Mouse (Mus musculus) forebrain, embryonic 16.5 days (tissue): ENCODE measurements around the gene Upf2. TPM values are rescaled to one million over a fixed set of nuclear protein-coding genes. Genes with fewer than 3 reads are reported as not detected.
"Not testable (repeated sequence)": the region's sequence is repeated elsewhere in the genome, so short reads cannot be mapped to it uniquely, and the experiment has no call there.

ENCODE experiments used
- ATAC-seq: fragments of 200-750 bp; cut with Nextera tagmentation; 2 replicates; pipeline ENCODE4 v1.8.0; 2017; ENCODE audit warnings: mild to moderate bottlenecking, moderate library complexity
- H3K27ac ChIP-seq: fragments of 300-500 bp; sonication (generic); 2 replicates; pipeline ENCODE4 v1.5.1; 2014; ENCODE audit warnings: low read length, control low read depth
- H3K27me3 ChIP-seq: fragments of 300-500 bp; sonication (generic); replicated peaks from 2 replicates; pipeline ENCODE4 v1.6.1; 2014; ENCODE audit warnings: low read length; ENCODE audit not compliant: control insufficient read depth, insufficient read depth
- H3K36me3 ChIP-seq: fragments of 300-500 bp; sonication (generic); 2 replicates; pipeline ENCODE4 v1.6.1; 2014; ENCODE audit not compliant: control insufficient read depth, insufficient read depth
- H3K4me1 ChIP-seq: fragments of 300-500 bp; sonication (generic); replicated peaks from 2 replicates; pipeline ENCODE4 v1.6.1; 2014; ENCODE audit warnings: low read length; ENCODE audit not compliant: control insufficient read depth, insufficient read depth
- H3K4me2 ChIP-seq: fragments of 300-500 bp; sonication (generic); 2 replicates; pipeline ENCODE4 v1.6.1; 2014; ENCODE audit warnings: mild to moderate bottlenecking, low read length, control low read depth
- H3K4me3 ChIP-seq: fragments of 300-500 bp; sonication (generic); replicated peaks from 2 replicates; pipeline ENCODE4 v1.5.1; 2014; ENCODE audit warnings: mild to moderate bottlenecking, low read length, control low read depth
- H3K9ac ChIP-seq: fragments of 300-500 bp; sonication (generic); replicated peaks from 2 replicates; pipeline ENCODE4 v1.6.1; 2014; ENCODE audit warnings: low read depth, low read length, control low read depth
- H3K9me3 ChIP-seq: fragments of 300-500 bp; sonication (generic); 2 replicates; pipeline ENCODE4 v1.6.1; 2016; ENCODE audit warnings: low read length; ENCODE audit not compliant: control insufficient read depth
- WGBS: fragments of 180-500 bp; shearing (Covaris S2); extraction: QIAGEN DNeasy Blood & Tissue Kit; methylation state at CpG from one replicate; pipeline ENCODE4 v1.1.7; 2014; 5-methylcytosine and 5-hydroxymethylcytosine counted together
- polyA plus RNA-seq: library from polyadenylated mRNA; unstranded; fragments of >200 nt; fragmentation: Nextera tagmentation; extraction: Ambion mirVana; gene quantifications from 2 replicates; pipeline ENCODE4 v1.2.1, GENCODE M21; 2015

Gene Upf2
- polyA plus RNA-seq, 1 experiment from 2014 or later, result 9.4 TPM

DNA sequence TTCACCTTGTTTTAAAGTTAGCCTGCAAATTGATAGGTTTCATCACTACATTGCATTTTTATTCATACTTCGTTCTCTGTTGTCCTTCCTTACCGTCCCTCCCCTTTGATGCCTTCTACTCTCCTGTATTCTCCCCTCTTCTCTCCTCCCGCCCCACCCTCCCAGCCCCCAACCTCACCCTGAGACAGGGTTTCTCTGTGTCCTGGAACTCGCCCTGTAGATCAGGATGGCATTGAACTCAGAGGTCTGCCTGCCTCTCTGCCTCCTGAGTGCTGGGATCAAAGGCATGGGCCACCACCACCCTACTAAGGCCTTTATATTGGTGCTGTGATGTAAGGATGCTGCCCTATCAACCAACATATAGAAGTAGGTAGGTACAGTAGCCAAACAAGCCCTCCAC lies 8.2 kb upstream of the Upf2 start:
- Histone ChIP-seq H3K27me3 (no peaks in the 10 kb centered on the region), H3K36me3 (no peaks in the 10 kb centered on the region), H3K9ac (peak overlapping the region; percentile 62), H3K27ac (no peak overlapping the region), H3K4me2 (peak overlapping the region; percentile 62), H3K4me3 (peak overlapping the region; percentile 50), H3K4me1 (peaks cover 4% of the 10 kb centered on the region; the same call in 1 of the 2 replicates), H3K9me3 (no peaks in the 10 kb centered on the region)
- ATAC-seq, result peak; percentile 13; the same call in 1 of the 2 replicates
- 37% methylated on average over 4 of the region's 4 CpGs for WGBS

DNA sequence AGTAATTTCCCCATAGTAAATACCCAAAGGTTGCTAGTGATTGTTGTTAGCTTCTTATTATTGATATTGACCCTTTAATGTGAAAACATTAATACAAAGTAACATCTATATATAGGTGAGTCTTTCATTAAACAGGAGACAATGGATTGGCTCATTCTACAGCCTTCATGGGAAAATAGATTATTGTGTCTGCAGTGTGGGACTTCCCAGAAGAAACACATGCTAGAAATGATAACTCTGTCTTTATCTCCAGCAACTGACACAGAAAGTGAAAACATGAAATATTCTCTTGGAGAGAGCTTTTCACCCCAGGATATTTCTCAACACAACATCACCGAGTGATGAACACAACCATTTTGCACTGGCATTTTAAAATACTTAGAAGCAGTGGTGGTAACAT lies 5.6 kb upstream of the Upf2 start:
- Histone ChIP-seq H3K4me3 (no peak overlapping the region), H3K4me1 (peaks cover 8% of the 10 kb centered on the region), H3K36me3 (no peaks in the 10 kb centered on the region), H3K27me3 (no peaks in the 10 kb centered on the region), H3K4me2 (no peak overlapping the region), H3K9ac (no peak overlapping the region), H3K9me3 (no peaks in the 10 kb centered on the region), H3K27ac (no peak overlapping the region)
- 97% methylated on average over 1 of the region's 1 CpGs for WGBS
- no peak for ATAC-seq

DNA sequence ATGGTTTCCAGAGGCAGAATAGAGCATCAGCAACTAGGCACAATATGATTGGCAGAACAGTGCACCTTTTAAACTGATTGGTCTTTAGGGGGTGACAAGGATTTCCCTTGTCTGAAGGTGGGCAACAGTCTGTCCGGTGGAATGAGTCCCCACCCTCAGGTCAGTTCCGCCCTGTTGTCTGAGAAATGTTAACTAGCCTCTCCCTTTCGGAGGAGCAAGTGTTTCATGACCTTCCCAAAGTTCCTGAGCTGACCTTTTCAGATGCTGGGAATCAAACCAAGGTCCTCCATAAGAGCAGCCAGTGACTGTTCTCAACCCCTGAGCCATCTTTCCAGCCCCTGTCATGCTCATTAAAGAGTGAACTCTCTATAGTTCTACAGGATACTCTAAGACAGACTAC lies 4.4 kb upstream of the Upf2 start:
- no peaks in the 10 kb centered on the region for H3K9me3 ChIP-seq
- 92% methylated on average over 3 of the region's 3 CpGs for WGBS
- ATAC-seq, result no peak
- H3K9ac ChIP-seq, result no peak overlapping the region
- no peaks in the 10 kb centered on the region for H3K27me3 ChIP-seq
- no peak overlapping the region for H3K27ac ChIP-seq
- H3K4me3 ChIP-seq, result no peak overlapping the region
- H3K36me3 ChIP-seq, result no peaks in the 10 kb centered on the region
- H3K4me1 ChIP-seq, result peaks cover 7% of the 10 kb centered on the region
- no peak overlapping the region for H3K4me2 ChIP-seq

DNA sequence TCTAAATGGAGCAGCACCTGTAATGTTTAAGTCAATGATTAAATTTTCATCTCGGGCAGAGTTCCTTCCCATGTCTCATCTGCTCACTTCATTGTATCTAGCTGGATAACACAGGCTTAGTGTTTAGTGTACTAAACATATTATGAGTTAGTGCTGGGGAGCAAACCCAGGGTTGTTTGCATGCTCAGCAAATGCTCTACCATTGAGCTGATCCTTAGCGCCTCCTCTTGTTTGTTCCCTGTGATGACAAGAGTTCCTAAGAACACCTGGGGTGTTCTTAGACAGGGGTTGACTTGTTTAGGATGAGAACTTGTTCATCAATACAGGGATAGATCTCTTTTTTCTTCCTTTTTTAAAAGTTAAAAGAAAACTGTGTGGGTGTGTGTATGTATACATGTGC lies 2.3 kb upstream of the Upf2 start:
- 84% methylated on average over 2 of the region's 2 CpGs for WGBS
- H3K9ac ChIP-seq, result no peak overlapping the region
- no peaks in the 10 kb centered on the region for H3K36me3 ChIP-seq
- H3K4me1 ChIP-seq, result peaks cover 11% of the 10 kb centered on the region
- H3K4me2 ChIP-seq, result no peak overlapping the region
- no peak overlapping the region for H3K27ac ChIP-seq
- H3K27me3 ChIP-seq, result no peaks in the 10 kb centered on the region
- ATAC-seq, result no peak
- no peaks in the 10 kb centered on the region for H3K9me3 ChIP-seq
- H3K4me3 ChIP-seq, result no peak overlapping the region

DNA sequence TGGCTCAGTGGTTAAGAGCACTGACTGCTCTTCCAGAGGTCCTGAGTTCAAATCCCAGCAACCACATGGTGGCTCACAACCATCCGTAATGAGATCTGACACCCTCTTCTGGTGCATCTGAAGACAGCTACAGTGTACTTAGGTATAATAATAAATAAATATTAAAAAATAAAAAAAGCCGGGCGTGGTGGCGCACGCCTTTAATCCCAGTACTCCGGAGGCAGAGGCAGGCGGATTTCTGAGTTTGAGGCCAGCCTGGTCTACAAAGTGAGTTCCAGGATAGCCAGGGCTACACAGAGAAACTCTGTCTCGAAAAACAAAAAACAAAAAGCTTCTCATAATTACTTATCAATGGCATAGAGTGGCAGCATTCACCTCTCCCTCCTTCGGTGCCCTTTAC lies 1.4 kb upstream of the Upf2 start:
- not testable (repeated sequence) for H3K9me3 ChIP-seq, H3K27me3 ChIP-seq, H3K36me3 ChIP-seq, H3K27ac ChIP-seq, H3K4me3 ChIP-seq, H3K9ac ChIP-seq, ATAC-seq
- H3K4me2 ChIP-seq, result peak overlapping the region; percentile 57
- WGBS, result 92% methylated on average over 9 of the region's 9 CpGs
- H3K4me1 ChIP-seq, result peaks cover 11% of the 10 kb centered on the region

DNA sequence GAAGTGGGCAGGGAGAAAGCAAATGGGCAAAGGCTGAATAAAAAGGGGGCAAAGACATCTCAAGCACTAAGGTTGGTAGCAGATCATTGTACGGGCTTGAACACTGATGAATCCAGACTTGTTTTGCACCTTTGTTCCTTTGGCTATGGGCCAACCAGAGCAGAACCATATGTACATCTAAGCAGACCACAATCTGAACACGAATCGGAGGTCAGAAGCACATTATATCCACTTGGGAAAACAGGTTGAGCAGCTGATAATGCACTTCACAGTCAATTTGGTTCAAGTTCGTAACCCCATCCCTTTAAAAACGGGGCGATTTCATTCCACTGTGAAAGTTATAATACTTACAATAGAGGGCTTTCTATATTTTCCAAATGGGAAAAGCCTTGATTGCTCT lies 964 bp upstream of the Upf2 start:
- peaks cover 11% of the 10 kb centered on the region for H3K4me1 ChIP-seq
- peak overlapping the region; percentile 95 for H3K4me3 ChIP-seq
- no peaks in the 10 kb centered on the region for H3K9me3 ChIP-seq
- no peaks in the 10 kb centered on the region for H3K27me3 ChIP-seq
- no peak for ATAC-seq
- 5% methylated on average over 6 of the region's 6 CpGs for WGBS
- no peaks in the 10 kb centered on the region for H3K36me3 ChIP-seq
- H3K9ac ChIP-seq, result peak overlapping the region; percentile 90
- H3K4me2 ChIP-seq, result peak overlapping the region; percentile 57
- no peak overlapping the region for H3K27ac ChIP-seq

DNA sequence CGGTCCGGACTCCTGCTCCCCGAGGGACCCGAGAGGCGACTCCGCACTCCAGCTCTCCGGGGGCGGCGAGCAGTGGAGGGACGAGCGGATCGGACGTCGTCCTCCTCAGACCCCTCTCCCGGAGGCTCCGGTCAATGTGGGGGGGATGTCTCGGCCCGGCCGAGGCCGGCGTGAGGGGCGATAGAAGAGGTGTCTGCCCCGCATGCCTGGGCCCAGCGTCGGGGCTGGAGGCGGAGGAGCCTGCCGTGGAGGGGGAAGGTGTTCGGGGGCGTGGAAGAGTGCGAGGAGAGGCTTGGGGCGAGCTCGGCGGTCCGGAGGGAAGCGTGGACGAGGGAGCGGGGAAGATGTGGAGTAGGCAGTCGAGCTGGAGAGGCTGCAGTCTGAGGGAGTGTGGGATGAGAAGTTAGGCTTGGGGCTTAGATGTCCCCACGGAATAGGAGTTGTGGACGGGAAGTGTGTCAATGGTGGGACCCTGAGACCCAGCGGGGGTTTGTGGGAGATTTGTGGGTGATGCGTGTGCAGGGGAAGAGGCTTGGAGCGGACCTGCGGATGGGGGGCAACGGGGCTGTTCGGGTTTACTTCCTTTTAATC lies 447 bp downstream of the Upf2 start:
- under 1% methylated on average over 44 of the region's 46 CpGs for WGBS
- Histone ChIP-seq H3K9ac (peak overlapping the region; percentile 90), H3K4me1 (peaks cover 11% of the 10 kb centered on the region), H3K9me3 (no peaks in the 10 kb centered on the region), H3K27me3 (no peaks in the 10 kb centered on the region), H3K4me2 (peak overlapping the region; percentile 79), H3K36me3 (no peaks in the 10 kb centered on the region), H3K27ac (peak overlapping the region; percentile 83), H3K4me3 (peak overlapping the region; percentile 95)
- ATAC-seq, result no peak

DNA sequence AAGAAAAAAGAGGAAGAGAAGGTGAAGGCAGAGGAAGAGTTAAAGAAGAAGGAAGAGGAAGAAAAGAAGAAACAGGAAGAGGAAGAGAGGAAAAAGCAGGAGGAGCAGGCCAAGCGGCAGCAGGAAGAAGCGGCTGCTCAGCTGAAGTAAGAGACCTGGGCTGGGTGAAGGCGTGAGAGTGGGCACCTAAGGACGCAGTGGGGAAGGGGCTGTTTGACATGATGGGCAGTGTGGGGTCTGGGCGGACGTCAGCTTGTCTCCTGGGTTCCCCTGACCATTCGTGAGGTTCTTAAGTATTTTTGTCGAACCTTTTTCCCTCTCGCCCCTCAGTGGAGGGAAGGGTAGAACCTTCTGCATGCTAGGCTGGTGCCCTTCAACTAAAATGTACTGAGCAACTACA lies 6.4 kb downstream of the Upf2 start:
- no peak for ATAC-seq
- peaks cover 6% of the 10 kb centered on the region for H3K4me1 ChIP-seq
- no peak overlapping the region for H3K9ac ChIP-seq
- no peaks in the 10 kb centered on the region for H3K27me3 ChIP-seq
- no peak overlapping the region for H3K4me2 ChIP-seq
- H3K36me3 ChIP-seq, result peaks cover 13% of the 10 kb centered on the region
- H3K27ac ChIP-seq, result no peak overlapping the region
- H3K9me3 ChIP-seq, result no peaks in the 10 kb centered on the region
- H3K4me3 ChIP-seq, result no peak overlapping the region
- WGBS, result 91% methylated on average over 9 of the region's 9 CpGs

DNA sequence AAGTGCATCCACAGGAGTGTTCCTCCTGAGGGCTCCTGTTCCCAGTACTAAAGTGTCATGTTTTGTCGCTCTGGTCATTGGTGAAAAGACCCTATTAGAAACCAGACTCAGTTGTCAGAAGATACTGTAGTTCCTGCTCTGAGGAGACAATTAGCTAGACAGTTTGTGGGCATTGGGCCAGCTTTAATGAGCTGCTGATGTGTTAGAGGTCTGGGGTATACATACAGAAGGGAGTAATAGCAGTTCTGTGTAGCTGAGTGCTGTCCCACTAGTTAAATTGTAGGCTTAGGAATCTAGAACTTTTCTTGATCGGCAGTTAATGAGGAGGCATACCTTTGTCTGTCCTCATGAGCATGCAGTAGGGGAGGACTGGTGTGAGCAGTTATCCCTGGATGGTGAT lies 11.0 kb downstream of the Upf2 start:
- no peaks in the 10 kb centered on the region for H3K9me3 ChIP-seq
- H3K36me3 ChIP-seq, result peaks cover 17% of the 10 kb centered on the region
- H3K4me1 ChIP-seq, result peaks cover 8% of the 10 kb centered on the region
- ATAC-seq, result peak; percentile 72
- no peak overlapping the region for H3K9ac ChIP-seq
- no peaks in the 10 kb centered on the region for H3K27me3 ChIP-seq
- WGBS, result 22% methylated on average over 2 of the region's 2 CpGs
- no peak overlapping the region for H3K4me3 ChIP-seq
- H3K27ac ChIP-seq, result no peak overlapping the region; the same call in 1 of the 2 replicates
- H3K4me2 ChIP-seq, result no peak overlapping the region

DNA sequence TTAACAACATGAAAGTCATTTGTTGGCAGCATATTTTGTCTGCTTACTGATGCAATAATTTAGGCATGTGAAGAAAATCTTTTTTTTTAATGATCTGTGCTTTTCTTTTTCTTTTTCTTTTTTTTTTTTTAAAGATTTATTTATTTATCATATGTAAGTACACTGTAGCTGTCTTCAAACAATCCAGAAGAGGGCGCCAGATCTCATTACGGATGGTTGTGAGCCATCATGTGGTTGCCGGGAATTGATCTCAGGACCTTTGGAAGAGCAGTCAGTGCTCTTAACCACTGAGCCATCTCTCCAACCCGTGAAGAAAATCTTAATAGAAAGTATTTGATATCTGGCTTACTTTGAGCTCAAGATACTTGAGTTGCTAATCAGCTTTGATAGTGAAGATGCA lies 12.5 kb downstream of the Upf2 start:
- H3K27ac ChIP-seq, H3K27me3 ChIP-seq, ATAC-seq, H3K4me2 ChIP-seq, H3K4me3 ChIP-seq, H3K9ac ChIP-seq, H3K9me3 ChIP-seq, H3K4me1 ChIP-seq: not testable (repeated sequence)
- H3K36me3 ChIP-seq, result peaks cover 10% of the 10 kb centered on the region
- 86% methylated on average over 4 of the region's 4 CpGs for WGBS
